Mouse (Mus musculus) heart, embryonic 14.5 days (tissue): ENCODE results near the gene Kdelr1. TPM values are rescaled to one million over a fixed set of nuclear protein-coding genes. Genes with fewer than 3 reads are reported as not detected.
"Not testable (repeated sequence)": the region's sequence is repeated elsewhere in the genome, so short reads cannot be mapped to it uniquely, and the experiment has no call there.

ENCODE experiments used
- ATAC-seq: fragments of 200-750 bp; cut with Nextera tagmentation; 2 replicates; pipeline ENCODE4 v1.8.0; 2017; ENCODE audit warnings: low read depth, moderate TSS enrichment; ENCODE audit not compliant: insufficient number of reproducible peaks, insufficient read depth, low FRiP score
- H3K27ac ChIP-seq, 2 experiments: fragments of 200-500 bp in 1 of 2; fragments of 300-500 bp in 1 of 2; sonication (generic) in 1 of 2; replicated peaks in 1 of 2; 2 replicates each; pipeline ENCODE4 v1.5.1; 2012 to 2014; ENCODE audit warnings: low read depth in 2 of 2, low read length in 2 of 2, control low read depth in 1 of 2, mild to moderate bottlenecking in 1 of 2, mixed read lengths in 1 of 2; ENCODE audit not compliant: control insufficient read depth in 1 of 2, insufficient read depth in 1 of 2
- H3K27me3 ChIP-seq: fragments of 300-500 bp; sonication (generic); 2 replicates; pipeline ENCODE4 v1.6.1; 2014; ENCODE audit warnings: mild to moderate bottlenecking, low read length, control low read depth; ENCODE audit not compliant: control insufficient read depth, insufficient read depth
- H3K36me3 ChIP-seq: fragments of 300-500 bp; sonication (generic); 2 replicates; pipeline ENCODE4 v1.6.1; 2014; ENCODE audit warnings: mild to moderate bottlenecking, control low read depth, low read length, mixed read lengths; ENCODE audit not compliant: control insufficient read depth, insufficient read depth
- H3K4me1 ChIP-seq, 2 experiments: fragments of 200-500 bp in 1 of 2; fragments of 300-500 bp in 1 of 2; sonication (generic) in 1 of 2; 2 replicates each; pipeline ENCODE4 v1.6.1; 2012 to 2014; ENCODE audit warnings: low read length in 2 of 2, control low read depth in 1 of 2, mixed read lengths in 1 of 2; ENCODE audit not compliant: control insufficient read depth in 2 of 2, insufficient read depth in 2 of 2
- H3K4me2 ChIP-seq: fragments of 300-500 bp; sonication (generic); 2 replicates; pipeline ENCODE4 v1.6.1; 2014; ENCODE audit warnings: mild to moderate bottlenecking, low read length
- H3K4me3 ChIP-seq, 2 experiments: fragments of 200-500 bp in 1 of 2; fragments of 300-500 bp in 1 of 2; sonication (generic) in 1 of 2; 2 replicates each; pipeline ENCODE4 v1.5.1; 2012 to 2014; ENCODE audit warnings: low read length in 2 of 2, mild to moderate bottlenecking in 2 of 2, control low read depth in 1 of 2, low read depth in 1 of 2, moderate library complexity in 1 of 2; ENCODE audit not compliant: control insufficient read depth in 1 of 2, insufficient read depth in 1 of 2
- H3K9ac ChIP-seq: fragments of 300-500 bp; sonication (generic); 2 replicates; pipeline ENCODE4 v1.6.1; 2014; ENCODE audit warnings: mild to moderate bottlenecking, low read length
- H3K9me3 ChIP-seq: fragments of 300-500 bp; sonication (generic); 2 replicates; pipeline ENCODE4 v1.6.1; 2016; ENCODE audit warnings: low read length, control low read depth; ENCODE audit not compliant: control insufficient read depth
- WGBS: fragments of 180-500 bp; shearing (Covaris S2); extraction: QIAGEN DNeasy Blood & Tissue Kit; methylation state at CpG from one replicate; pipeline ENCODE4 v1.1.7; 2014; 5-methylcytosine and 5-hydroxymethylcytosine counted together
- polyA plus RNA-seq: library from polyadenylated mRNA; unstranded; fragments of >200 nt; fragmentation: Nextera tagmentation; extraction: Ambion mirVana; gene quantifications from 2 replicates; pipeline ENCODE4 v1.2.1, GENCODE M21; 2014

The Kdelr1 gene
- polyA plus RNA-seq, 1 experiment from 2014 or later: 125 TPM

- H3K9ac ChIP-seq: no peak overlapping the region
- no peaks in the 10 kb centered on the region for H3K36me3 ChIP-seq
- H3K4me1 ChIP-seq: peaks cover 3 to 4% of the 10 kb centered on the region in 2 experiments; a peak in 3 of 4 replicates
- H3K4me3 ChIP-seq: 0 out of 4 replicates have a peak overlapping the region, but pooled peaks of 1 of the 2 experiments have one; percentile 1
- H3K27ac ChIP-seq: no peak overlapping the region
- peak overlapping the region; percentile 96 for H3K4me2 ChIP-seq
- no peaks in the 10 kb centered on the region for H3K9me3 ChIP-seq
- no peaks in the 10 kb centered on the region for H3K27me3 ChIP-seq
- ATAC-seq: no peak
- 71% methylated on average over 6 of the region's 6 CpGs for WGBS
These were observed 23.5 kb downstream of the Kdelr1 start for GRCm38 (mm10) chr7:45895931-45896516.

GRCm38 (mm10) chr7:45896517-45897257 is 24.1 kb downstream of the Kdelr1 start, which contains the start of the genes Syngr4 and Tmem143:
TSS of gene Syngr4 (minus strand) at chr7:45896714.
TSS of gene Tmem143 (plus strand) at chr7:45896941.
- Histone ChIP-seq H3K4me2 (peak within 1 kb of the TSS; percentile 96), H3K9me3 (no peaks in the 10 kb centered on the region), H3K9ac (peak within 1 kb of the TSS; percentile 81), H3K27ac (peak within 1 kb of the TSS; percentile 44 to 79), H3K4me1 (peaks cover 3 to 4% of the 10 kb centered on the region in 2 experiments; a peak in 3 of 4 replicates), H3K4me3 (peak within 1 kb of the TSS; percentile 50 to 59), H3K27me3 (no peaks in the 10 kb centered on the region), H3K36me3 (no peaks in the 10 kb centered on the region)
- 1% methylated on average over 40 of the region's 40 CpGs for WGBS
- ATAC-seq: peak; percentile 91

GRCm38 (mm10) chr7:45897258-45897757 is 24.7 kb downstream of the Kdelr1 start:
- Histone ChIP-seq H3K27me3 (no peaks in the 10 kb centered on the region), H3K9ac (peak overlapping the region; percentile 81), H3K4me1 (peaks cover 3 to 4% of the 10 kb centered on the region in 2 experiments; a peak in 3 of 4 replicates), H3K9me3 (no peaks in the 10 kb centered on the region), H3K4me2 (peak overlapping the region; percentile 96), H3K4me3 (peak overlapping the region; percentile 50 to 59), H3K27ac (peak overlapping the region; percentile 44 to 79), H3K36me3 (no peaks in the 10 kb centered on the region)
- WGBS: under 1% methylated on average over 19 of the region's 19 CpGs
- peak; percentile 18 for ATAC-seq

GRCm38 (mm10) chr7:45898125-45898524 is 25.6 kb downstream of the Kdelr1 start:
- ATAC-seq, H3K4me3 ChIP-seq, H3K4me1 ChIP-seq, H3K9me3 ChIP-seq, H3K27ac ChIP-seq, H3K27me3 ChIP-seq, H3K9ac ChIP-seq, H3K36me3 ChIP-seq: not testable (repeated sequence)
- 67% methylated on average over 4 of the region's 4 CpGs for WGBS
- peak overlapping the region; percentile 96 for H3K4me2 ChIP-seq

GRCm38 (mm10) chr7:45901562-45901961 is 29.0 kb downstream of the Kdelr1 start:
- ATAC-seq: no peak
- Histone ChIP-seq H3K4me3 (no peak overlapping the region), H3K27ac (no peak overlapping the region), H3K9me3 (no peaks in the 10 kb centered on the region), H3K9ac (no peak overlapping the region), H3K4me1 (peaks cover 2 to 4% of the 10 kb centered on the region in 2 experiments; a peak in 3 of 4 replicates), H3K36me3 (no peaks in the 10 kb centered on the region), H3K4me2 (no peak overlapping the region), H3K27me3 (no peaks in the 10 kb centered on the region)
- 54% methylated on average over 5 of the region's 5 CpGs for WGBS

- H3K27ac ChIP-seq: no peak overlapping the region
- H3K36me3 ChIP-seq: 0 out of 2 replicates have a peak, but pooled peaks cover 8% of the 10 kb centered on the region
- H3K4me1 ChIP-seq: peaks cover 2 to 4% of the 10 kb centered on the region in 2 experiments; a peak in 3 of 4 replicates
- H3K9ac ChIP-seq: no peak overlapping the region
- no peak overlapping the region for H3K4me2 ChIP-seq
- no peaks in the 10 kb centered on the region for H3K27me3 ChIP-seq
- 72% methylated on average over 12 of the region's 12 CpGs for WGBS
- H3K9me3 ChIP-seq: no peaks in the 10 kb centered on the region
- no peak for ATAC-seq
- H3K4me3 ChIP-seq: no peak overlapping the region
These were observed 30.0 kb downstream of the Kdelr1 start for GRCm38 (mm10) chr7:45902481-45903002.

GRCm38 (mm10) chr7:45906622-45907021 is 34.0 kb downstream of the Kdelr1 start:
- no peak for ATAC-seq
- WGBS: 89% methylated on average over 9 of the region's 9 CpGs
- Histone ChIP-seq H3K36me3 (peaks cover 31% of the 10 kb centered on the region), H3K4me3 (no peak overlapping the region), H3K4me1 (no peaks in the 10 kb centered on the region), H3K27ac (no peak overlapping the region), H3K4me2 (no peak overlapping the region), H3K27me3 (no peaks in the 10 kb centered on the region), H3K9me3 (no peaks in the 10 kb centered on the region), H3K9ac (no peak overlapping the region)
